Mouse (Mus musculus): ENCODE data around the gene Anxa3.

DNA sequence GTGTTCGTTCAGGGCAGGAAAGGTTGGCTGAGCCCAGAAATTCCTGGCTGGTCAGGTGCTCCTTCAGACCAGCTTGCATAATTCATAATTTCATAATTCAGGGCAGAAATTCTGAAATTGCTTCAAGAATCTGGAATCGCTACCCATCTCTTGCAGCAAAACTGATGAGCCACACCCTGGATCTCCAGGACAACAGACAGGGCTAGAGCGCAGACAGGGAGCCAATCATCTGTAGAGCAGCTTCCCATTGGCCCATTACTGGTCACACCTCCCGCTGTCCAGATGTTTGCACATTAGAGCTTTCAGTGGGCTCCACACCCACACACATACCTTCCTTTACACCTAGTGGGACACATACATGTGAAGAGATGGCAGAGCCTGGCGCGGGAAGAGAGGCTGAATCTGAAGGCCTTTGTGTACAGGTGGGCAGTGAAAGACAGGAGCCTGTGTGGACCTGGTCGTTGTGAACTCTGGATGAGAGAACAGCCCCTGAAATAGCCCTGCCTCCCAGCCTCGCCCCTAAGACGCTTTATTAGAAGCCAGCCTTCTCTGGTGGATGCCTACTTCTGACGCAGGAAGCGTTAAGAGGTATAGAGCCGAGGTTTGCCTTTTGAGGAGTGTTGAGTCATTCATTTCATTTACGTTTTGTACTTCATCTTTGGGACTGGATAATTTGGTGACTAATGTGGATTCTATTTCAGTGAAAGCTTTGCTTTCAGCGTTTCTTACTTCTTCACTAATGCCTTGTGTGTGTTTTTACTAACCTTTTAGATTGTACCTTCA lies 9.4 kb upstream of the Anxa3 start:
- TF ChIP-seq CTCF (IDR thresholded peaks at IDR 0.05; ENCODE audit: extremely low read depth, insufficient read depth, insufficient read length, insufficient replicate concordance) (no peak), POLR2A (IDR thresholded peaks at IDR 0.05; ENCODE audit: low read depth, low read length) (no peak)
